Mouse (Mus musculus): ENCODE measurements around the gene Snrpc. TPM values are rescaled to one million over a fixed set of nuclear protein-coding genes. Genes with fewer than 3 reads are reported as not detected.
A peak's percentile ranks its signal among the peaks of the same experiment; 100 is the strongest.

The Snrpc gene
- total RNA-seq, 1 experiment from 2014 or later: 87.9 TPM

DNA sequence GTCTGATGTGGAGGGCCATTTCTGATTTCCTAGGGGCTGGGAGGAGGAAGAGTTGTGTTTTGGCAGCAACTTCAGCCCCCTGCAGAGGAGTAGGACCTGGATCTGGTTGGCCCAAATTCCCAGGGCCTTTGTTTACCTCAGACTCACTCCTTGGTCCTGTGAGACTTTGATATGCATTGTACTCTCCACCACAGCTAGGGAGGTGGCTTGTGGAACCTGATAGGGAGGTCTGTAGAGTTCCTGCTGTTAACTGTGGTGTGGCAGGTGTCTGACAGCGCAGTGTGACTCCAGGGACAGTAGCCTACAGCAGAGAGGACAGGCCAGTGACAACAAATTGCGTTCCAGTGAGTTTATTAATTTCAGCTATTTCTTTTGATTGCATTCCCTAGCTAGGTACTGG is 21.2 kb downstream of the Snrpc start:
- DNase-seq: no peak

DNA sequence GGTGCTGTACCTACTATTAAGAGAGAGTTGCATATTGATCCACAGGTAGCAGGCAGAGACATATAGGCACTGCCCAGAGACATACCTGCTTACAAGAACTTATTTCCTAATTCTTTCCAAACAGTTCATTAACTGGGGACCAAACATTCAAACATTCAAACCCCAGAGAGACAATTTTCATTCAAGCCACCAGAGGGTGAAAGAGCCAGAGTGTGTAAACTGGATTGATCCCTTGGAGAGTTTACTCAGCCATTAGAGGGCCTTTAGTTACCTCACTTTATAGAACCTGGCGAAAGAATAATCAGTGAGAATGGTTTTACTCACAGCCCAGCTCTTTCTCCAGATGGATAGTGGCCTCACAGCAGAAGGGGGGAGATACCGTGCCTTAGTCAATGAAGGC is 27.5 kb downstream of the Snrpc start:
- no peak for DNase-seq

DNA sequence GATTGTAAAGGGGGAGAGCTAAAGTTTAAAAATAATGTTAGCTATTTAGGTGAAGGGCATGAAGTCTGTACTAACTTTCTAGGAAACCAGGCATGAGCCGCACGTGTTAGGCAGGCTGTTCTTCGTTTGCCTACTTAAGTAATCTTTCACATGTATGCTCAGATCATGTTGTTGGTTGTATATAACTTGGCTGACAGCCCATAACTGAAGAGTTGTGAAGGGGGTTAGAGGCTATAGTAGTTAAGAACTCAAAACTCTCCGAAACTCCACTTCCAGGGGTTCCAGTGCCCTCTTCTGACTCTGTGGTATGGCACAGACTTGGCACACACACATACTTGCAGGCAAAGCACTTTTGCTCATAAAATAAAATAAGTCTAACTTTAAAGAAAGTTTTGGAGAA is 28.8 kb downstream of the Snrpc start:
- no peak for DNase-seq

DNA sequence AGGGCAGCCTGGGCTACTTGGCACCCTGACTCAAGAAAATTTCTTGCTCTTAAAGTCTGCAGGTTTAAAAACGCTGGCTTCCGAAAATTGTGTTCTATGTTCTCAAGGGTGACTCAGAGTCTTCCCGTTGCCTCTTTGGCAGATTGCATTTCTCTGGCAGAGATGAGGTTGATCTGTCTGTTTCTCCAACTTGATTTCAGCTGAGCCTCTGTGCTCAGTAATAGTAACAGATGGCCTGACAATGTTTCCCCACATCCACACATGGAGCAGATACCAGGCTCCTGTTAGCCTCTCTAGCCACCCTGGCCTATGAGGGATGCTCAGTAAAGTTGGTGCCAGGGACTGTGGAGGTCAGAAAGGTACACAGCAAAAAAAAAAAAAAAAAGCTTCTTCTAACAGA is 33.9 kb downstream of the Snrpc start:
- no peak for DNase-seq

DNA sequence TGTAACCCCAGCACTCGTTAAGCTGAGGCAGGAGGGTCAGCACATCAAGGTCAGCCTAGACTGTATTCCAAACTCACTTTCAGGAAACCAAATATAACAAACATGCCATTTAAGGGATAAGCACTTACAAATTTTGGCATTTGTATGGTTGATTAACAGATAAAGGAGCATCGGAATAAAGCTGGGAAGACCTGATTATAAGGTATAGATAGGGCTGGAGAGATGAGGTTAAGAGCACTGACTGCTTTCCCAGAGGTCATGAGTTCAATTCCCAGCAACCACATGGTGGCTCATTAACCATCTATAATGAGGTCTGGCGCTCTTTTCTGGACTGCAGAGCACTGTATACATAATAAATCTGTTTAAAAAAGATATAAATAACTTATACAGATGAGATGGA is 35.6 kb downstream of the Snrpc start:
- DNase-seq: no peak

DNA sequence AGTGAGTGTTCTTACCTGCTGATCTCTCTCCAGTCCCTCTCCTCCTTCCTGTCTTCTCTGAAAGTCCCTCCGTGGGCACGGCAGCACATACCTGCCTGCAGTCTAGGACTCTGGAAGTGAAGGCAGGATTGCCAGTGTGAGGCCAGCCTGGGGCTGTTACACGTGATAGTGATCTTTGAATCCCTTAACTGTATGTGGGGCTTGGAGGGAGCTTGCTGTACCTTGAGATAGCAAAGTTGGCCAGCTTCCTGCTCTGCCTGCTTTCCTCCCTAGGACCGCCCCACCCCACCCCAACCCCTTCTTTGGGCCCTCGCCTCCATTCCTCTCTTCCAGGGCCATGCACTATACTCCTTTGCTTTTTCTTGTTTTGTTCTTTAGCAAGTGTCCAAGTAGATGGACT is 36.6 kb downstream of the Snrpc start:
- no peak for DNase-seq

DNA sequence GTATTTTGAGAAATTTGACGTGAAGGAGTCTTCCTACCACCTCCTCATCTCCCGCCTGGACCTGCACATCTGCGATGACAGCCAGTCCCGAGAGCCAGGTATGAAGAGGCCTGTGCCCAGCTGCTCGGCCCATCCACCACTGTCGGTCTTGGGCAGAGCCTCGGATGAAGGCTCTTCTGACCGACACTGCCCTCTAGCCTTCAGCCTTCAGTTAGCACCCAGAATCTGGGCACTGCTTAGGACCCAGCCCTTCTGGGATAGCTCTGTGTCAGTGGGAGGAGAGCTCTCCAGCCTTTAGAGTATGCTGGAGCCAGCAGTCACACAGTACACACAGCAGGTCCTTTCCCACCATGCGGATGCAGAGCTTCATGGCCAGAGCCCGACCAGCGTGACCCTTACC is 43.6 kb downstream of the Snrpc start:
- peak; percentile 38 for DNase-seq

DNA sequence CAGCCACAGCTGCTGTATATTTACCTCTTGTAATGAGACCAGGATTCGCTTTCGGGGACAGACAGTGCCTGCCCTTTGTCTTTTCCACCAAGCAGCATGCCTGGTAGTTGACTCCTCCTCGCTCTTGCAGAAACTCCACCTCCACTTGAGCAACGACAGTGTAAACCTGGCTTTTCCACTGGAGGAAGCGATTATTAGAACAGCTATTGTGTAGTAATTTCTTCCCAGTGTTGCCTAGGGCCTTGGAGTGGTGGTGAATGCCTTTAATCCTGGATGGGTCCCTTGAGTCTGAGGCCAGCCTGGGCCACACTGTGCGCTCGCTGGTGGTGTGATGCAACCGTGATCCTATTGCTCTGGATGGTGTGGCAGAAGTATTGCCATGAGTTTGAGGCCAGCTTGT is 45.2 kb downstream of the Snrpc start:
- DNase-seq: no peak

DNA sequence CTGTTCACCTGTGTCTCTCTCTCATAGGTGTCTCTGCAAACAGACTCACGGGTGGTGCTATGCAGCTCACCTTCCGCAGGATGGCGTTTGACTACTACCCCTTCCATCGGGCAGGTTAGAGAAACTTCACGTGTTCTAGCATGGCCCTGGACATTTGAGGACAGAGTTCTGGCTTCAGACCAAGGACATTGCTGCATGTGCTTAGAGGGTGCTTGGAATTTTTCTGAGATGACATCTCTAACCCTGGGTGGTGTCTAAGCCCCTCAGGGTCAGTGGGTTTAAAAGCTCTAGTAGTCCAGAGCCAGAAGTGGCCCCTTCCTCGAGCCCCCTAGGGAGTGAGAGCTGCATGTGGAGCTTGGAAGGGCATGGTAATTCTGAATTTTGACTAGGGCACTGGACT is 46.0 kb downstream of the Snrpc start:
- no peak for DNase-seq

DNA sequence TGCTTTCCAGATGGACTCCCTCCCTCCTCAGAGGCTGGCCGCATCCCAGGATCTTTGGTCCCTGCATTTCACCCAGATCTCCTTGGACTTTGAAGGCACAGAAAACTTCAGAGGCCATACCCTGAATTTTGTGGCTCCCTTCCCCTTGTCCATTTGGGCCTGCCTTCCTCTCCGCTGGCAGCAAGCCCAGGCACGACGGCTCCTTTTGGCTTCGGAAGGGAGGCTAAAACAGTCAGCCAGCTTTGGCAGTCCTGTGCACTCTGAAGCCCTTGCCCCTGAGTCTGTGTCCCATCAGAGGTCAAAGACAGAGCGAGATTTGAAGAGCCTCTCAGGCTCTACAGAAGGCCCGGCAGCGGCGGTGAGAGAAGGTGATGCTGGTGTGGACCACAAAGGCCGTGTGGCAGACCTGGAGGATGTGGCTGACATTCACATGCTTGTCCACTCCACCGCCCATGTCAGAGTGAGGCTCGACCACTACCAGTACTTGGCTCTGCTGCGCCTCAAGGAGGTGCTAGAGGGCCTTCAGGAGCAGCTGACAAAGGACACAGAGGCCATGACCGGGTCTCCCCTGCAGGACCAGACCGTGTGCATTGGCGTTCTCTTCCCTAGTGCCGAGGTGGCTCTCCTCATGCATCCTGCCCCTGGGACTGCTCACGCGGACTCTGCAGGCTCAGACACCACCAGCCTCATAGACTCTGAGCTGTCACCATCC is 48.7 kb downstream of the Snrpc start:
- DNase-seq: peak; percentile 58

Other genes starting within 250 kb of the Snrpc start
- gene Nudt3, start 214.7 kb upstream of the Snrpc start, total RNA-seq (2021): 194 and 219 TPM in 2 replicates
- not detected in 2 replicates for gene RPS10-NUDT3, start 202.9 kb upstream of the Snrpc start, total RNA-seq (2021)
- gene Rps10, start 201.5 kb upstream of the Snrpc start, total RNA-seq (2021): 894 and 1,002 TPM in 2 replicates
- gene Pacsin1, start 182.6 kb upstream of the Snrpc start, total RNA-seq (2021): 3.9 TPM in 2 replicates
- not detected in 2 replicates for gene Spdef, start 109.2 kb upstream of the Snrpc start, total RNA-seq (2021)
- 170 and 180 TPM in 2 replicates for gene D17Wsu92e, start 17.5 kb upstream of the Snrpc start, total RNA-seq (2021)
- 31.7 and 32.3 TPM in 2 replicates for gene Uhrf1bp1, start 18.3 kb downstream of the Snrpc start, total RNA-seq (2021)
- gene Anks1, start 71.2 kb downstream of the Snrpc start, total RNA-seq (2021): 34.0 and 35.0 TPM in 2 replicates
- 24.4 and 34.9 TPM in 2 replicates for gene Taf11, start 71.7 kb downstream of the Snrpc start, total RNA-seq (2021)
- not detected in 2 replicates for gene Tcp11, start 242.5 kb downstream of the Snrpc start, total RNA-seq (2021)

Data from adrenal gland, postnatal 25 days (tissue).